ENCODE assay signal across 8 mouse cellular contexts in genomic region chr4:45798964-45799363, GRCm38 (mm10). TPM values are rescaled to one million over a fixed set of nuclear protein-coding genes. Genes with fewer than 3 reads are reported as not detected.
DNase-seq lines count a peak whose midpoint lies in the region; ATAC-seq and TF ChIP-seq lines count a peak whose summit lies in the region.

Gene Aldh1b1 (plus strand): TSS chr4:45799022.

- H3K27ac ChIP-seq in forebrain, embryonic 14.5 days (ENCODE audit: low read depth, low read length) = peak within 1 kb of the TSS; percentile 54; the same call in 1 of the 2 replicates
- no peak within 1 kb of the TSS for H3K27ac ChIP-seq in liver, embryonic 14.5 days
- no peak within 1 kb of the TSS for H3K27ac ChIP-seq in stomach, embryonic 14.5 days (ENCODE audit: low read length)

- H3K4me3 ChIP-seq in forebrain, embryonic 14.5 days (ENCODE audit: low read depth, low read length) = peak within 1 kb of the TSS; percentile 42
- peak within 1 kb of the TSS; percentile 49 to 57 for H3K4me3 ChIP-seq in liver, embryonic 14.5 days (ENCODE audit: insufficient read depth in 1 of 2, low read depth in 2 of 2, low read length in 2 of 2)
- H3K4me3 ChIP-seq in stomach, embryonic 14.5 days (ENCODE audit: low read depth, low read length) = peak within 1 kb of the TSS; percentile 30

- intact Hi-C loops in heart, postnatal 10 days (cut with DNase I) = no loop called here

- peak; percentile 43 for DNase-seq in A20 (ENCODE audit: low read depth, low spot score)
- peak; percentile 89 to 92 for DNase-seq in adrenal gland, postnatal 36 days
- peak; percentile 88 for DNase-seq in forebrain, embryonic 14.5 days (ENCODE audit: low spot score)
- DNase-seq in heart, postnatal 10 days = peak; percentile 80 to 81
- peak; percentile 77 to 85 for DNase-seq in kidney, postnatal 36 days
- DNase-seq in liver, embryonic 14.5 days (ENCODE audit: low read depth in 3 of 3, low spot score in 3 of 3) = peak in 1 of 3 experiments; percentile 34
- DNase-seq in natural killer cell, adult 2 months (ENCODE audit: low spot score in 2 of 2) = peak; percentile 62 to 67

- no peaks in the 10 kb centered on the region for H3K27me3 ChIP-seq in forebrain, embryonic 14.5 days (replicated peaks; ENCODE audit: control insufficient read depth, insufficient read depth, low read length)
- no peaks in the 10 kb centered on the region; the same call in 1 of the 2 replicates for H3K27me3 ChIP-seq in liver, embryonic 14.5 days (ENCODE audit: control insufficient read depth, insufficient read depth, low read length)
- H3K27me3 ChIP-seq in stomach, embryonic 14.5 days (ENCODE audit: control insufficient read depth, insufficient read depth, low read length) = no peaks in the 10 kb centered on the region

- ATAC-seq in forebrain, embryonic 14.5 days = peak; percentile 88
- ATAC-seq in liver, embryonic 14.5 days (ENCODE audit: insufficient read depth) = peak; percentile 60; the same call in 1 of the 2 replicates
- ATAC-seq in stomach, embryonic 14.5 days (ENCODE audit: insufficient number of reproducible peaks, insufficient read depth, low FRiP score, low read depth) = peak; percentile 80

- under 1% methylated on average over 26 of the region's 26 CpGs for WGBS in forebrain, embryonic 14.5 days
- 1% methylated on average over 26 of the region's 26 CpGs for WGBS in liver, embryonic 14.5 days (ENCODE audit: insufficient replicate concordance)
- under 1% methylated on average over 26 of the region's 26 CpGs for WGBS in stomach, embryonic 14.5 days

- no peak for TF ChIP-seq EP300 in liver, embryonic 14.5 days (IDR thresholded peaks at IDR 0.05; ENCODE audit: low read depth)

- peak within 1 kb of the TSS; percentile 77 for H3K4me2 ChIP-seq in forebrain, embryonic 14.5 days (ENCODE audit: low read length)
- peak within 1 kb of the TSS; percentile 57 for H3K4me2 ChIP-seq in liver, embryonic 14.5 days (ENCODE audit: low read depth)
- H3K4me2 ChIP-seq in stomach, embryonic 14.5 days (replicated peaks; ENCODE audit: low read depth, low read length) = peak within 1 kb of the TSS; percentile 41

- TF ChIP-seq CTCF in liver, embryonic 14.5 days (IDR thresholded peaks at IDR 0.05; ENCODE audit: low read depth) = no peak

- H3K36me3 ChIP-seq in forebrain, embryonic 14.5 days (ENCODE audit: control insufficient read depth, insufficient read depth, low read length) = peaks cover 13% of the 10 kb centered on the region
- no peaks in the 10 kb centered on the region for H3K36me3 ChIP-seq in liver, embryonic 14.5 days (replicated peaks; ENCODE audit: control insufficient read depth, insufficient read depth, low read depth)
- H3K36me3 ChIP-seq in stomach, embryonic 14.5 days (ENCODE audit: control insufficient read depth, insufficient read depth, low read length) = peaks cover 3% of the 10 kb centered on the region; the same call in 1 of the 2 replicates

- H3K9ac ChIP-seq in forebrain, embryonic 14.5 days (ENCODE audit: low read length) = peak within 1 kb of the TSS; percentile 69
- H3K9ac ChIP-seq in liver, embryonic 14.5 days (replicated peaks) = peak within 1 kb of the TSS; percentile 27
- H3K9ac ChIP-seq in stomach, embryonic 14.5 days (replicated peaks; ENCODE audit: low read depth, low read length) = no peak within 1 kb of the TSS; the same call in 1 of the 2 replicates

- H3K9me3 ChIP-seq in forebrain, embryonic 14.5 days (replicated peaks; ENCODE audit: control insufficient read depth, low read length) = no peaks in the 10 kb centered on the region
- H3K9me3 ChIP-seq in liver, embryonic 14.5 days (ENCODE audit: control insufficient read depth, low read length) = no peaks in the 10 kb centered on the region
- H3K9me3 ChIP-seq in stomach, embryonic 14.5 days (ENCODE audit: control insufficient read depth, low read depth, low read length) = no peaks in the 10 kb centered on the region

- peaks cover 12% of the 10 kb centered on the region for H3K4me1 ChIP-seq in forebrain, embryonic 14.5 days (ENCODE audit: control insufficient read depth, insufficient read depth, low read length)
- H3K4me1 ChIP-seq in liver, embryonic 14.5 days (replicated peaks; ENCODE audit: control insufficient read depth in 2 of 2, insufficient read depth in 2 of 2, low read length in 1 of 2) = peaks cover 0 to 1% of the 10 kb centered on the region in 2 experiments; a peak in 2 of 4 replicates
- H3K4me1 ChIP-seq in stomach, embryonic 14.5 days (ENCODE audit: control insufficient read depth, insufficient read depth, low read length) = peaks cover 15% of the 10 kb centered on the region; the same call in 1 of the 2 replicates

RNA-seq across cellular contexts. Expression of gene Aldh1b1, which starts in this region (rescaled TPM):
- 10 to 100 TPM; 20.2 to 34.4 TPM for total RNA-seq in adrenal gland, postnatal 36 days (2021)
- polyA plus RNA-seq in forebrain, embryonic 14.5 days (2014; fragmentation: Nextera tagmentation; extraction: Ambion mirVana) = 14.0 and 16.4 TPM in 2 replicates
- total RNA-seq in heart, postnatal 10 days (2021) = 10 to 100 TPM; 44.4 to 45.5 TPM
- polyA plus RNA-seq in liver, embryonic 14.5 days (2012; rRNA removed) = 26.8 and 30.5 TPM in 2 replicates
- polyA plus RNA-seq in liver, embryonic 14.5 days (2014; fragmentation: Nextera tagmentation; extraction: Ambion mirVana) = 23.4 and 28.3 TPM in 2 replicates
- 5.0 and 12.5 TPM in 2 replicates for polyA plus RNA-seq in stomach, embryonic 14.5 days (2014; fragmentation: Nextera tagmentation; extraction: Ambion mirVana)
